Comparison of ENCODE assay signal across 19 mouse cellular contexts in the genomic region with DNA sequence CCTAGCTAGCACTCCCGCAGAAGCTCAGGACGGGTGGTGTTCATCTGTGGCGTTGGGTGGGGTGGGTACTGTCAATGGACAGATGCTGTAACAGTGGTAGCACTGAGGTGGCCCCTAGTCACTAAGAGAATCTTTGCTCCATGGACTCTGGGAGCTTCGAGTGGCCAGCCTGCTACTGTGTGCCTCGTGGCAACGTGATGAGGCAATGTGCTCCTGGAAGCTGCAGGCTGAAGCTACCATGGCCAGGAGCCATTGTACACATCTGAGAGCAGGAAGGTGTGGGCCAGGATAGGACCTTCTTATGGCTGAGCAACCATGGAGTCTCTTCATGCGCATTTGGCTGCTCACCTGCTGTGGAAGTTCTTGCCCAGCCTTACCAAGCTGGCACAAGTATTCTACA.
"Had no signal": no experiment of that assay in that cellular context is flagged by ENCODE, and none has a peak within 500 bp of the region (broad histone marks: within the 10 kb centered on the region; RNA-seq: fewer than 3 reads in every experiment).

No protein-coding gene starts in this region.

- H3K9ac ChIP-seq: liver, embryonic 15.5 days; lung, embryonic 14.5 days; midbrain, embryonic 12.5 days; neural tube, embryonic 13.5 days; neural tube, embryonic 15.5 days had no signal

- H3K4me1 ChIP-seq: midbrain, embryonic 10.5 days; midbrain, embryonic 12.5 days; neural tube, embryonic 13.5 days; neural tube, embryonic 15.5 days had no signal

- H3K27ac ChIP-seq: liver, embryonic 15.5 days; midbrain, embryonic 10.5 days; midbrain, embryonic 12.5 days; neural tube, embryonic 13.5 days; neural tube, embryonic 15.5 days had no signal

- ATAC-seq: midbrain, embryonic 16.5 days had no signal

- H3K27me3 ChIP-seq: liver, embryonic 15.5 days; midbrain, embryonic 12.5 days; neural tube, embryonic 13.5 days; neural tube, embryonic 15.5 days had no signal

- H3K4me3 ChIP-seq: liver, embryonic 15.5 days; midbrain, embryonic 10.5 days; midbrain, embryonic 12.5 days; myocyte; neural tube, embryonic 13.5 days; neural tube, embryonic 15.5 days had no signal

- H3K4me2 ChIP-seq: liver, embryonic 15.5 days; lung, embryonic 14.5 days; midbrain, embryonic 12.5 days; neural tube, embryonic 13.5 days; neural tube, embryonic 15.5 days had no signal

- H3K9me3 ChIP-seq: liver, embryonic 15.5 days; midbrain, embryonic 10.5 days; midbrain, embryonic 12.5 days; neural tube, embryonic 13.5 days; neural tube, embryonic 15.5 days had no signal

- DNase-seq: lung, embryonic 14.5 days; lung, postnatal 10 days; lung, postnatal 4 days; midbrain, embryonic 14.5 days; retina, postnatal 1 day; right cerebral cortex, adult 18-20 months; right cerebral cortex, postnatal 25 days; right cerebral cortex, postnatal 4 days; spleen, adult 18-20 months; thymus, adult 18-20 months; thymus, postnatal 14 days; thymus, postnatal 36 days had no signal
